Mouse (Mus musculus) stomach, embryonic 15.5 days (tissue): ENCODE data around the gene Nkain4. TPM values are rescaled to one million over a fixed set of nuclear protein-coding genes. Genes with fewer than 3 reads are reported as not detected.

Experiments used
- ATAC-seq: fragments of 200-750 bp; cut with Nextera tagmentation; 2 replicates; pipeline ENCODE4 v1.8.0; 2017; ENCODE audit warnings: low read depth, moderate number of reproducible peaks, moderate TSS enrichment; ENCODE audit not compliant: insufficient read depth, low FRiP score
- H3K27ac ChIP-seq: fragments of 300-500 bp; sonication (generic); 2 replicates; pipeline ENCODE4 v1.5.1; 2015; ENCODE audit warnings: mild to moderate bottlenecking, inconsistent platforms
- H3K27me3 ChIP-seq: fragments of 300-500 bp; sonication (generic); replicated peaks from 2 replicates; pipeline ENCODE4 v1.6.1; 2015; ENCODE audit warnings: inconsistent platforms
- H3K36me3 ChIP-seq: fragments of 300-500 bp; sonication (generic); 2 replicates; pipeline ENCODE4 v1.6.1; 2015; ENCODE audit warnings: inconsistent platforms
- H3K4me1 ChIP-seq: fragments of 300-500 bp; sonication (generic); 2 replicates; pipeline ENCODE4 v1.6.1; 2015; ENCODE audit warnings: inconsistent platforms
- H3K4me2 ChIP-seq: fragments of 300-500 bp; sonication (generic); 2 replicates; pipeline ENCODE4 v1.6.1; 2015; ENCODE audit warnings: mild to moderate bottlenecking, inconsistent platforms
- H3K4me3 ChIP-seq: fragments of 300-500 bp; sonication (generic); replicated peaks from 2 replicates; pipeline ENCODE4 v1.5.1; 2015; ENCODE audit warnings: inconsistent platforms
- H3K9ac ChIP-seq: fragments of 300-500 bp; sonication (generic); 2 replicates; pipeline ENCODE4 v1.6.1; 2015; ENCODE audit warnings: inconsistent platforms
- H3K9me3 ChIP-seq: fragments of 300-500 bp; sonication (generic); 2 replicates; pipeline ENCODE4 v1.6.1; 2016; ENCODE audit warnings: inconsistent platforms
- WGBS: fragments of 180-500 bp; shearing (Covaris S2); methylation state at CpG from one replicate; pipeline ENCODE4 v1.1.7; 2015; 5-methylcytosine and 5-hydroxymethylcytosine counted together
- microRNA-seq: library from miRNA; unstranded; fragments of <30 nt; microRNA quantifications from one replicate; pipeline ENCODE4, GENCODE M21; 2016
- polyA plus RNA-seq: library from polyadenylated mRNA; unstranded; fragments of >200 nt; fragmentation: Nextera tagmentation; extraction: Ambion mirVana; gene quantifications from 2 replicates; pipeline ENCODE4 v1.2.1, GENCODE M21; 2015

The Nkain4 gene
- polyA plus RNA-seq, 1 experiment from 2014 or later = 50.8 TPM

DNA sequence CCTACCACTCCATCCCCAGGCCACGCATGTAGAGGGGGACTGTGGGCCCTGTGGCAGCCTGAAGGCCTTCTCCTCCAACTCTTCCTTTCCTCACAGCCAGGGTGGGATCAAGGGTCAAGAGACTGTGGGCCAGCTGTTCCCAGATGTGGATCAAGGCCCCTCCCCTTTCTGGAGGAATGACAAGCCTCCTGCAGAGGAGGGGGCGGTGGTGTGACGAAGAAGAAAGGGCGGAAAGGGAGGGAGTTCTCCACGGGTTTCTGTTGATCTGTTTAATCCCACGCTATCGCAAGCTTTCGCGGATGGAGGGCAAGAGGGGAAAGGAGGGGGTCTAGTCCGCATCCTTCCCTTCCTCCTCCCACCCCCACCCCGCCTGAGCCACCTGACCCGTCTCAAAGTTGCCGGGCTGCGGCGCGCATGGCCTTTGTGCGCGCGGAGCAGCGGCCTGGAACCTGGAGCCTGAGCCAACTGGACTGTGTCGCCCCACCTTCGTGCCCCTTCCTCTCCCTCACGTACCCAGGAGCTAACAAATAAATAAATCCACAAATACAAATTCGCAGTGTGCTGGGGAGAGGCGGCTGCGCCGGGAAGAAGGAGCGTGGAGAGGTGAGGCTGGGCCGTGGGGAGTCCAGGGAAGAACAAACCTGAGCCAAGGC, 64.0 kb downstream of the Nkain4 start:
- 0 out of 2 replicates have a peak overlapping the region, but pooled peaks have one; percentile 5 for H3K4me3 ChIP-seq

DNA sequence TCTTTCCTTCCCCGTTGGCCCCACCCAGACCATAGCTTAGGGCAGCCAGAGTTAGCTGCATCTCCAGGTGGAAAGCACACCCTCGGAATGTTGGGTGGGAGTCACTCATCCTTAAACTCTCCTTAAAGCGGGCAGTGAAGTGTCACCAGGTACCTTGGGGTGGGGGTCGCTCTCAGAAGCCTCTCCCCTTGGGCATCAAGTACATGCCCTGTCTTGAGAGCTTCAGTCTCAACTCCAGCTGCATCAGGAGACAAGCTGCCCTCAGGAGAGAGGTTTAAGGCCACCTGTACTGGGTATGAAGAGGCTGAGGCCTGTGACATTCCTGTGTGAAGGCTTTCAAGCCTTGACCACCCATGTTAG, 64.6 kb downstream of the Nkain4 start:
- ATAC-seq = no peak
- Histone ChIP-seq H3K9ac (no peak overlapping the region), H3K9me3 (no peaks in the 10 kb centered on the region), H3K27me3 (peaks cover 83% of the 10 kb centered on the region), H3K4me2 (no peak overlapping the region), H3K27ac (no peak overlapping the region), H3K36me3 (no peaks in the 10 kb centered on the region), H3K4me3 (no peak overlapping the region), H3K4me1 (peaks cover 34% of the 10 kb centered on the region)
- WGBS = 29% methylated on average over 4 of the region's 4 CpGs

More for the DNA sequence above, 64.0 kb downstream of the Nkain4 start:
- H3K27ac ChIP-seq = no peak overlapping the region
- peak overlapping the region; percentile 21; the same call in 1 of the 2 replicates for H3K4me2 ChIP-seq
- WGBS = 3% methylated on average over 26 of the region's 29 CpGs
- H3K27me3 ChIP-seq = peaks cover 89% of the 10 kb centered on the region
- H3K9me3 ChIP-seq = no peaks in the 10 kb centered on the region
- H3K4me1 ChIP-seq = peaks cover 34% of the 10 kb centered on the region
- ATAC-seq = no peak
- no peaks in the 10 kb centered on the region for H3K36me3 ChIP-seq
- H3K9ac ChIP-seq = no peak overlapping the region

DNA sequence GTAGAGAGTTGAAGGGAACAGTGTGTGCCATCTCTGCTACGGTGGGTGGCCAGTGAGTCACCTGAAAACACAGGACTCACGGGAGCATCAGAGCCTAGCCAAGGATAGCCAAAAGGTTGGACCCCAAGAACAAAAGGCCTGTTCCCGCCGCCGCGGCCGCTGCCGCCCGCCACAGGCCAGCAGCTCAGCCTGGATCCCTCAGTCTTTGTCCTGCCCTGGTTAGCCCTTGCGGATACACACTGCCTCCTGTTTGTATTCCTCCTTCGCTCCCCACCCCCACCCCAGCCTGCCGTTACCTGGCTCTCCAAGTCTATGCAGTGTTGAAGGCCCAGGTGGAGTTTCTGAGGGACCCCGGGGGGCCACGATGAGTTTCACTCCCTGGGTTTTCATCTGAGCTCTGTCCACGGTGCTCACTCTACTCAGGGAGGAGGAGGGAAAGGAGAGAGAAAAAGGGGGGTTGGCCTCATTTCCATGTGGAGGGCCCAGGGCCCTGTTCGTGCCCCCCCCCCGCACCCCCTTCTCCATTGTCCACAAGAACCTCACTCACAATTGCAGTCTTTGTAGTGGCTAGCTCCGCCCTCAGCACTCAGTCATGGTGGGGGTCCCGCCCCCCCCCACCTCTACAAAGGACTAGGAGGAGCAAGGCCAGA, 65.1 kb downstream of the Nkain4 start:
- Histone ChIP-seq H3K4me2 (no peak overlapping the region), H3K9ac (no peak overlapping the region), H3K27me3 (peaks cover 78% of the 10 kb centered on the region), H3K4me1 (peaks cover 30% of the 10 kb centered on the region), H3K9me3 (no peaks in the 10 kb centered on the region), H3K36me3 (no peaks in the 10 kb centered on the region), H3K27ac (no peak overlapping the region), H3K4me3 (no peak overlapping the region)
- no peak for ATAC-seq
- WGBS = 19% methylated on average over 19 of the region's 19 CpGs

- Histone ChIP-seq H3K4me2 (no peak overlapping the region), H3K4me1 (0 out of 2 replicates have a peak, but pooled peaks cover 2% of the 10 kb centered on the region), H3K27ac (no peak overlapping the region), H3K4me3 (no peak overlapping the region), H3K36me3 (no peaks in the 10 kb centered on the region), H3K27me3 (peaks cover 37% of the 10 kb centered on the region), H3K9ac (no peak overlapping the region), H3K9me3 (no peaks in the 10 kb centered on the region)
- no peak for ATAC-seq
- 48% methylated on average over 5 of the region's 5 CpGs for WGBS
Observed at GRCm38 (mm10) chr2:180885270-180885669, 69.2 kb downstream of the Nkain4 start.

Small RNA genes within 50 kb of the gene (microRNA-seq; reads per million reads assigned to microRNA genes)
- gene Mir124a-3 = 0.58 reads per million

Other genes with a start within 250 kb of the Nkain4 start
- 25.2 and 26.8 TPM in 2 replicates for gene Dido1, start 244.7 kb downstream of the Nkain4 start, polyA plus RNA-seq
- 61.4 TPM in 2 replicates for gene Gid8, start 244.6 kb downstream of the Nkain4 start, polyA plus RNA-seq
- gene Slc17a9, start 229.4 kb downstream of the Nkain4 start, polyA plus RNA-seq = 3.8 and 4.3 TPM in 2 replicates
- 0.08 and 0.14 TPM in 2 replicates for gene Bhlhe23, start 177.8 kb downstream of the Nkain4 start, polyA plus RNA-seq
- gene Ythdf1, start 33.8 kb downstream of the Nkain4 start, polyA plus RNA-seq = 51.0 and 52.9 TPM in 2 replicates
- gene Birc7, start 25.7 kb downstream of the Nkain4 start, polyA plus RNA-seq = 0.14 TPM in 1 of 2 replicates, not detected in the other
- 92.7 and 103 TPM in 2 replicates for gene Arfgap1, start 12.5 kb upstream of the Nkain4 start, polyA plus RNA-seq
- gene Col20a1, start 31.8 kb upstream of the Nkain4 start, polyA plus RNA-seq = 0.71 and 1.1 TPM in 2 replicates
- 2.2 and 3.0 TPM in 2 replicates for gene Chrna4, start 88.8 kb upstream of the Nkain4 start, polyA plus RNA-seq
- gene Kcnq2, start 180.6 kb upstream of the Nkain4 start, polyA plus RNA-seq = 1.5 TPM in 2 replicates
- 0.18 and 0.36 TPM in 2 replicates for gene Eef1a2, start 202.3 kb upstream of the Nkain4 start, polyA plus RNA-seq
- gene Ppdpf, start 232.5 kb upstream of the Nkain4 start, polyA plus RNA-seq = 249 and 269 TPM in 2 replicates
- 0.12 TPM in 1 of 2 replicates, not detected in the other for gene Ptk6, start 248.1 kb upstream of the Nkain4 start, polyA plus RNA-seq